Mouse (Mus musculus) heart, embryonic 11.5 days (tissue): Measurements from ENCODE around the gene Cadm2. TPM values are rescaled to one million over a fixed set of nuclear protein-coding genes. Genes with fewer than 3 reads are reported as not detected.

Experiments
- ATAC-seq: fragments of 200-750 bp; cut with Nextera tagmentation; replicated peaks from 2 replicates; pipeline ENCODE4 v1.8.0; 2017; ENCODE audit warnings: moderate library complexity; ENCODE audit not compliant: insufficient number of reproducible peaks, low FRiP score, low TSS enrichment
- H3K27ac ChIP-seq: fragments of 300-500 bp; sonication (generic); 2 replicates; pipeline ENCODE4 v1.5.1; 2014; ENCODE audit warnings: mild to moderate bottlenecking, low read depth, low read length
- H3K27me3 ChIP-seq: fragments of 300-500 bp; sonication (generic); 2 replicates; pipeline ENCODE4 v1.6.1; 2014; ENCODE audit warnings: mild to moderate bottlenecking, low read length, mixed read lengths; ENCODE audit not compliant: control insufficient read depth, insufficient read depth
- H3K36me3 ChIP-seq: fragments of 300-500 bp; sonication (generic); 2 replicates; pipeline ENCODE4 v1.6.1; 2014; ENCODE audit warnings: mild to moderate bottlenecking, low read length, moderate library complexity, mixed read lengths; ENCODE audit not compliant: control insufficient read depth, insufficient read depth
- H3K4me1 ChIP-seq: fragments of 300-500 bp; sonication (generic); 2 replicates; pipeline ENCODE4 v1.6.1; 2014; ENCODE audit warnings: low read length; ENCODE audit not compliant: control insufficient read depth, insufficient read depth
- H3K4me2 ChIP-seq: fragments of 300-500 bp; sonication (generic); 2 replicates; pipeline ENCODE4 v1.6.1; 2014; ENCODE audit warnings: mild to moderate bottlenecking, moderate library complexity
- H3K4me3 ChIP-seq: fragments of 300-500 bp; sonication (generic); 2 replicates; pipeline ENCODE4 v1.5.1; 2014; ENCODE audit warnings: low read depth, low read length
- H3K9ac ChIP-seq: fragments of 300-500 bp; sonication (generic); 2 replicates; pipeline ENCODE4 v1.6.1; 2014; ENCODE audit warnings: mild to moderate bottlenecking, low read depth, low read length, moderate library complexity
- H3K9me3 ChIP-seq: fragments of 300-500 bp; sonication (generic); replicated peaks from 2 replicates; pipeline ENCODE4 v1.6.1; 2016; ENCODE audit warnings: low read length; ENCODE audit not compliant: control insufficient read depth
- WGBS: fragments of 180-500 bp; shearing (Covaris S2); extraction: QIAGEN DNeasy Blood & Tissue Kit; methylation state at CpG from one replicate; pipeline ENCODE4 v1.1.7; 2014; ENCODE audit not compliant: insufficient replicate concordance; 5-methylcytosine and 5-hydroxymethylcytosine counted together
- polyA plus RNA-seq: library from polyadenylated mRNA; unstranded; fragments of >200 nt; fragmentation: Nextera tagmentation; extraction: Ambion mirVana; gene quantifications from 2 replicates; pipeline ENCODE4 v1.2.1, GENCODE M21; 2014

Cadm2 gene
- polyA plus RNA-seq, 1 experiment from 2014 or later = 0.52 TPM

- no peak for ATAC-seq
- no peak overlapping the region for H3K9ac ChIP-seq
Observed at GRCm38 (mm10) chr16:66650348-66651012, 970.2 kb downstream of the Cadm2 start.

GRCm38 (mm10) chr16:66647798-66648197, 972.9 kb downstream of the Cadm2 start:
- Histone ChIP-seq H3K36me3 (no peaks in the 10 kb centered on the region), H3K4me3 (no peak overlapping the region), H3K27me3 (no peaks in the 10 kb centered on the region), H3K9ac (no peak overlapping the region), H3K4me2 (no peak overlapping the region), H3K27ac (no peak overlapping the region), H3K9me3 (no peaks in the 10 kb centered on the region), H3K4me1 (no peaks in the 10 kb centered on the region)
- ATAC-seq = no peak
- 84% methylated on average over 4 of the region's 4 CpGs for WGBS

More at GRCm38 (mm10) chr16:66650348-66651012, 970.2 kb downstream of the Cadm2 start:
- Histone ChIP-seq H3K4me1 (no peaks in the 10 kb centered on the region), H3K4me3 (no peak overlapping the region), H3K9me3 (no peaks in the 10 kb centered on the region), H3K36me3 (no peaks in the 10 kb centered on the region), H3K27ac (no peak overlapping the region), H3K4me2 (no peak overlapping the region), H3K27me3 (no peaks in the 10 kb centered on the region)
- 80% methylated on average over 11 of the region's 11 CpGs for WGBS

GRCm38 (mm10) chr16:66643606-66644005, 977.1 kb downstream of the Cadm2 start:
- Histone ChIP-seq H3K9ac (no peak overlapping the region), H3K4me2 (no peak overlapping the region), H3K27me3 (no peaks in the 10 kb centered on the region), H3K9me3 (no peaks in the 10 kb centered on the region), H3K4me3 (no peak overlapping the region), H3K36me3 (no peaks in the 10 kb centered on the region), H3K27ac (no peak overlapping the region), H3K4me1 (no peaks in the 10 kb centered on the region)
- ATAC-seq = no peak
- 68% methylated on average over 4 of the region's 4 CpGs for WGBS

GRCm38 (mm10) chr16:66627527-66627926, 993.2 kb downstream of the Cadm2 start:
- Histone ChIP-seq H3K4me3 (no peak overlapping the region), H3K27ac (no peak overlapping the region), H3K9ac (no peak overlapping the region), H3K36me3 (no peaks in the 10 kb centered on the region), H3K27me3 (no peaks in the 10 kb centered on the region), H3K4me2 (no peak overlapping the region), H3K9me3 (no peaks in the 10 kb centered on the region), H3K4me1 (no peaks in the 10 kb centered on the region)
- no peak for ATAC-seq

GRCm38 (mm10) chr16:66622423-66622822, 998.3 kb downstream of the Cadm2 start:
- 52% methylated on average over 1 of the region's 1 CpGs for WGBS

GRCm38 (mm10) chr16:66612624-66613023, 1008.1 kb downstream of the Cadm2 start:
- 78% methylated on average over 5 of the region's 5 CpGs for WGBS
- H3K27ac ChIP-seq = no peak overlapping the region

More at GRCm38 (mm10) chr16:66622423-66622822, 998.3 kb downstream of the Cadm2 start:
- Histone ChIP-seq H3K36me3 (no peaks in the 10 kb centered on the region), H3K4me2 (no peak overlapping the region), H3K9me3 (no peaks in the 10 kb centered on the region), H3K27me3 (no peaks in the 10 kb centered on the region), H3K4me1 (no peaks in the 10 kb centered on the region), H3K4me3 (no peak overlapping the region), H3K9ac (no peak overlapping the region), H3K27ac (no peak overlapping the region)
- ATAC-seq = no peak

More at GRCm38 (mm10) chr16:66612624-66613023, 1008.1 kb downstream of the Cadm2 start:
- H3K9me3 ChIP-seq = no peaks in the 10 kb centered on the region
- no peak overlapping the region for H3K9ac ChIP-seq
- no peak for ATAC-seq
- H3K4me2 ChIP-seq = no peak overlapping the region
- H3K4me3 ChIP-seq = no peak overlapping the region
- no peaks in the 10 kb centered on the region for H3K36me3 ChIP-seq
- no peaks in the 10 kb centered on the region for H3K4me1 ChIP-seq
- no peaks in the 10 kb centered on the region for H3K27me3 ChIP-seq
